Mouse (Mus musculus) erythroblast, adult 5-6 weeks (primary cell): Measurements from ENCODE around the gene Zdhhc23. TPM values are rescaled to one million over a fixed set of nuclear protein-coding genes. Genes with fewer than 3 reads are reported as not detected.

ENCODE experiments used
- ATAC-seq: replicated peaks from 2 replicates; pipeline ENCODE4 v1.8.0; 2016; ENCODE audit warnings: moderate number of reproducible peaks, mild to moderate bottlenecking, moderate TSS enrichment, inconsistent platforms; ENCODE audit not compliant: poor library complexity, low FRiP score, severe bottlenecking
- total RNA-seq, 2 experiments: library from RNA; stranded (forward) in 1 of 2; stranded (reverse) in 1 of 2; fragments of 150-400 nt in 1 of 2; fragments of 200-764, 138-1000 nt in 1 of 2; gene quantifications; 2 replicates each; pipeline versions ENCODE4 v1.2.3 to v1.2.4; 2015 to 2017; ENCODE audit warnings: low replicate concordance in 2 of 2

Gene Zdhhc23
- total RNA-seq, 2 experiments from 2014 or later, result 0.19 to 0.26 TPM

GRCm38 (mm10) chr16:43922630-43923029, 57.0 kb downstream of the Zdhhc23 start:
- ATAC-seq, result no peak

GRCm38 (mm10) chr16:43922024-43922423, 57.6 kb downstream of the Zdhhc23 start:
- ATAC-seq, result no peak

GRCm38 (mm10) chr16:43918867-43919266, 60.7 kb downstream of the Zdhhc23 start:
- no peak for ATAC-seq

Other genes starting within 250 kb of the Zdhhc23 start
- not detected in 2 replicates for gene Drd3, start 225.8 kb downstream of the Zdhhc23 start, total RNA-seq (2015; ENCODE audit: low replicate concordance)
- not detected in 2 replicates for gene Drd3, start 225.8 kb downstream of the Zdhhc23 start, total RNA-seq (2017; ENCODE audit: low replicate concordance)
- 0.63 and 5.8 TPM in 2 replicates for gene Ccdc191, start 90.0 kb downstream of the Zdhhc23 start, total RNA-seq (2015; ENCODE audit: low replicate concordance)
- gene Ccdc191, start 90.0 kb downstream of the Zdhhc23 start, total RNA-seq (2017; ENCODE audit: low replicate concordance), result 1.4 and 1.7 TPM in 2 replicates
- 2.1 and 4.8 TPM in 2 replicates for gene Qtrt2, start 53.0 kb downstream of the Zdhhc23 start, total RNA-seq (2015; ENCODE audit: low replicate concordance)
- 5.5 and 7.5 TPM in 2 replicates for gene Qtrt2, start 53.0 kb downstream of the Zdhhc23 start, total RNA-seq (2017; ENCODE audit: low replicate concordance)
- gene Gramd1c, start 83.6 kb upstream of the Zdhhc23 start, total RNA-seq (2015; ENCODE audit: low replicate concordance), result 1.2 and 1.3 TPM in 2 replicates
- gene Gramd1c, start 83.6 kb upstream of the Zdhhc23 start, total RNA-seq (2017; ENCODE audit: low replicate concordance), result 1.8 and 2.1 TPM in 2 replicates
- gene Atp6v1a, start 159.9 kb upstream of the Zdhhc23 start, total RNA-seq (2015; ENCODE audit: low replicate concordance), result 13.0 and 24.0 TPM in 2 replicates
- 14.2 and 23.6 TPM in 2 replicates for gene Atp6v1a, start 159.9 kb upstream of the Zdhhc23 start, total RNA-seq (2017; ENCODE audit: low replicate concordance)
- 25.6 and 34.9 TPM in 2 replicates for gene Naa50, start 160.0 kb upstream of the Zdhhc23 start, total RNA-seq (2015; ENCODE audit: low replicate concordance)
- 22.5 and 29.0 TPM in 2 replicates for gene Naa50, start 160.0 kb upstream of the Zdhhc23 start, total RNA-seq (2017; ENCODE audit: low replicate concordance)
- 11.7 and 15.9 TPM in 2 replicates for gene Usf3, start 193.5 kb upstream of the Zdhhc23 start, total RNA-seq (2015; ENCODE audit: low replicate concordance)
- gene Usf3, start 193.5 kb upstream of the Zdhhc23 start, total RNA-seq (2017; ENCODE audit: low replicate concordance), result 4.4 and 7.1 TPM in 2 replicates